Mouse (Mus musculus) ES-Bruce4 (cell line): ENCODE results near the gene Gjc2.
"Not testable (repeated sequence)": the region's sequence is repeated elsewhere in the genome, so short reads cannot be mapped to it uniquely, and the experiment has no call there.

ENCODE experiments used
- CTCF ChIP-seq: IDR thresholded peaks from one replicate; pipeline ENCODE4 v1.8.1; 2011; ENCODE audit warnings: low read depth, low read length
- POLR2A ChIP-seq: IDR thresholded peaks from one replicate; pipeline ENCODE4 v1.8.1; 2011; ENCODE audit warnings: low read length; ENCODE audit not compliant: insufficient read depth

DNA sequence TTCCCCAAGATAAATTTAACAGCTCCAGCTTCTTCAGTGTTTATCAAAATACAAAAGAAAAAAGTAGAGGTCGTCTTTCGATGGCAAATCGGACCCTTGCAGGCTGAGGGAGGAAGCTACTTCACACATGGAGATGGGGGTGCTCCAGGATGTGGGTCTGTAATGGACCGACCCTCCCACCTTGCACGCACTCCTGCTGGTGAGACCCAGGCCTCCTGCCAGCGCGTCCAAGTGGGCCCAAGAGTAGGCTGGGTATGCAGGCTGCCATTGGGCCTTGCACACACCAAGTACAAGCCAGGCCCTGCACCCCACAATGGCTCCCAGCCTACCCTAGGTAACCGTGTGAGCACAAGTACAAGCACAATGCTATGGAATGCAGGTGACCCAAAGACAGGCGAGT, 28.5 kb upstream of the Gjc2 start:
- TF ChIP-seq POLR2A, CTCF: not testable (repeated sequence)
